Mouse (Mus musculus): ENCODE results near the gene Pkp3. TPM values are rescaled to one million over a fixed set of nuclear protein-coding genes. Genes with fewer than 3 reads are reported as not detected.

The Pkp3 gene
- total RNA-seq (2015) (6.7 and 9.7 TPM in 2 replicates), total RNA-seq (2017) (3.8 and 6.1 TPM in 2 replicates)

DNA sequence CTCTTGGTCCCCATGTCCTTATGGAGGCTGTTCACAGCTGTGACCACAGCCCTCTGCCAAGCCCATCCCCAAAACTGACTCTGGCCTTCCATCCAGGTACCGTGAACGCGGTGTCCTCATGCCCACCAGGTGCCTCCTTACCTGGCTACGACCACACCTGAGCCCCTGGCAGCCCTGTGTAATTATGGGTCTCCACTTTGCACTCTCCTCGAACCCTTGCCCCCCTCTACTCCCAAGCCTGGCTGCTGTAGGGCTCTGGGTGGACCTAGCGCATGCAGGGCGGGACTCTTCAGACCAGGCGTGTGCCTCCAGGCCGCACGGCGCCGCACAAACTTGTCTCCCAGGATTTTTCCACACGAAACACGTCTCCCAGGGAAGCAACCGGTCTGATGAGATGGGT, at the start of gene Pkp3:
TSS of gene Pkp3 (plus strand) at position 378 of the 400 bp plus-strand sequence.
- no peak for ATAC-seq (ENCODE audit: poor library complexity, severe bottlenecking)

DNA sequence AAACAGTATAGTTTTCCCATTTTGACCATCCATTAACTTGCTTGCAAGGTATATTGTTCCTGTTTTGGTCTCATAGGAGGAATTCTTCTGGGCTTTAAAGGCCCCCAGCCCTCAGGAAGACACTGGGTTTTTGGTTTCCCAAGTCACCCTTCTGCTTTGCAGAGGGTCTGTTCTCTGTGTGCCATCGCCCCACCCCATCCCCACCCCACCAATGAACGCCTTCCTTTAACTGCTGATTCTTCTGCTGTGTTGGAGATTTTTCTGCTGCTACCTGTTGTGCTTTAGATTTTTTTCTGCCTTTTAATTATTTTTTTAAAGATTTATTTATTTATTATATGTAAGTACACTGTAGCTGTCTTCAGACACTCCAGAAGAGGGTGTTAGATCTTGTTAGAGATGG, 49.2 kb upstream of the Pkp3 start, which contains the start of gene Gm17387:
TSS of gene Gm17387 (plus strand) at position 301 of the 400 bp plus-strand sequence.
- ATAC-seq (ENCODE audit: poor library complexity, severe bottlenecking), result no peak

DNA sequence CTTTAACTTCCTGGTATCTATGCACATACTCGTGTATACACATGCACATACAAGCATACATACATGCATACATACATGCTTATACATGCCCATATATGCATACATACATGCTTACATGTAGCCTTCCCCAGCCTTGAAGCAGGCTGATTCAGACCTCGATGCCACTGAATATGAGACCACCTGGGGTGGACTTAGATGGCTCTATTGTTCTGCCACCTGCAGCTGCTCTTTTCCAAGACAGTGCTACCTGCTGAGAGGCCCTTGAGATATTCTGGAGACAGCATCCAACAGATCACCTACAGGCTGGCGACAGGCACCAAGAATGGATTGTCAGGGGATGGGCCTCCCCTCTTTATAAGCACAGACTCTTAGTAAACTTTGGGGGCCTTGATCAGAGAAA, 47.6 kb upstream of the Pkp3 start:
- ATAC-seq (ENCODE audit: poor library complexity, severe bottlenecking), result no peak

DNA sequence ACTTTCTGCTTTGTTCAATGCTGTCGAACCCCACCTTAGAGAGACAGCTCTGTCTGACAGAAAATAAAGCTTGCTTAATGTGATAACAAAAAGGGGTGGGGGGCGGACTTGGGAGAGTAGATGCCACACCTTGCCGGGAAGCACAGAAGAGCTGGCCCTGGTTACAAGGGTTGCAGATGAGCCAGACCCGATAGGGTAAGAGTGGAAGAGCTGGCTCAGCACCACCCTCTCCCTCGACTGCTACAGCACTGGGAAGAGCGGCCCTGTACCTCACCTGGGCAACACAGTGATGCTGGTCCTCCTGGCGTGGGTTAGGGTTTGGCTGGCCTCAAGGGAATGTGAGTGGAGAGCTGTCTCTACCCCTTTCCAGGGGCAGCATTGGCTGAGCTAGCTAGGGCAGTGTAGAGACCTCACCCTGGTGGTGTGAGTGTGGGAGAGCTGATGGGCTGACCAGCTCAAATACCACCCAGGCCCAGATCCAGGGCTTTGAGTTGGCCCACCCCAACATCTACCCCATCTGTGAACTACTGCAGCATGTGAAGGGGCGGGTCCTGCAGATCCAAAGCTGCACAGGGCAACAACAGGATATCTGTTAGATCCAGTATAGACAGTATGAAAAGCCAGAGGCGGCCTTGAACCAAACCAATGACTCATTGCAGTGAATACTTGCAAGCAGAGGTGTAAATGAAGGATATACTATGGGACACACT, 45.4 kb upstream of the Pkp3 start:
- ATAC-seq (ENCODE audit: poor library complexity, severe bottlenecking), result no peak

DNA sequence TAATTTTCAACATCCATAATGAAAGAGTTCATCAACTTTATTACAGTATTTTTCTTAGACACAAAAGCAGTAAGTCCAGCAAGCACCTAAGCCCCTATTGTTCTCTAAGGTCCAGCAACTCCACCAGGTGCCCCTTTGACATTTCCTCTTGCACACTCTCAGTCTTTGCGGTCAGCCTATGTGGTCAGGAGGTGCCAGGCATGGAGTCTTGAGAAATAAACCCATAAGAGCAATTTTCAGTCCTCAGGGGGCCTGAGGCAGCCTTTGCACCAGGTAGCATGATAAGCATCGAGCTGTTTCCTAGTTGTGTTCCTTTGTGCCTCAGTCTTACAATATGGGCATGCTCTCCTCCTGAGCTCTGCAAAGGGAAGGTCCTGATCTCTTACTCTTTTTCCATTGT, 41.4 kb upstream of the Pkp3 start:
- peak; percentile 76 for ATAC-seq (ENCODE audit: poor library complexity, severe bottlenecking)

DNA sequence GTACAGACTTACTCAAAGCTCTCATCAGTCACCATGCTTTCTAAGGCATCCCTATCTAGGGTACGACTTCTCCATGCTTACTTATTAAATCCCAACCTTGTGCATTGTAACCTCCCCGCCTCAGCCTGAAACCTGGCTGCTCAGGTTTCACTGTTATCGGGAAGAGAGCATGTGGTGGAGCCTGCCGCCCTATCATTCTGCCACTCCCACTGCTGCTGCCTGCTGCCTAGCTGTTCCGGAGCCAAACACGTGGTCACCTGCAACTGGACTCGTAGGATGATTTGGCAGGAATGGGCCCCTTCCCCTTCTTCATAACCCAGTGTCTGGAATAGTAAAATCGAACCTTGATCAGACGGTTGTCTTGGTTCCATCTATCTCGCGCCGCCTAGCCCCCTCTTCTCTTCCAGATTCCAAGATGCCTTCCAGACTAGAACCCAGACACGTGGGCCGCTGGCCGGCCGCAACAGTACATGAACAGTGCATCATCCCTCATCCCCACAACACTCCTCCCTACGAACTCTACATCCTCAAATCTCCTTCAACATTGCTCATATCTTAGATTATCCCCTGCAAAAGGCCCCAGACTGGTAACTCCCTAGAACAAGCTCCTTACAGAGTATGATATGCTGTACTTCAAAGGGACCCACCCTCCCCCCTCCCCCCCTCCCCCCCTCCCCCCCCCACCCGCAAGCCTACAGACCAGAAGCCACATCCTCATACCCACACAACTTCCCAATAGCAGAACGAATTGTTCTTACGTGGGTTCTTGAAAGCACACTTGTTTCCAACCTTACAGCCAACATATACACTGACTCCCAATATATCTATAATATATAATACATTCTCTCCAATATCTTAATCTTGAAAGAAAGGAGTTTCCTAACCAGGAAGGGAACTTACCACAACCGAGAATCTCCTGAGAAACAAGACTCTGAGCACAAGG, 39.7 kb upstream of the Pkp3 start:
- ATAC-seq (ENCODE audit: poor library complexity, severe bottlenecking), result peak; percentile 49

DNA sequence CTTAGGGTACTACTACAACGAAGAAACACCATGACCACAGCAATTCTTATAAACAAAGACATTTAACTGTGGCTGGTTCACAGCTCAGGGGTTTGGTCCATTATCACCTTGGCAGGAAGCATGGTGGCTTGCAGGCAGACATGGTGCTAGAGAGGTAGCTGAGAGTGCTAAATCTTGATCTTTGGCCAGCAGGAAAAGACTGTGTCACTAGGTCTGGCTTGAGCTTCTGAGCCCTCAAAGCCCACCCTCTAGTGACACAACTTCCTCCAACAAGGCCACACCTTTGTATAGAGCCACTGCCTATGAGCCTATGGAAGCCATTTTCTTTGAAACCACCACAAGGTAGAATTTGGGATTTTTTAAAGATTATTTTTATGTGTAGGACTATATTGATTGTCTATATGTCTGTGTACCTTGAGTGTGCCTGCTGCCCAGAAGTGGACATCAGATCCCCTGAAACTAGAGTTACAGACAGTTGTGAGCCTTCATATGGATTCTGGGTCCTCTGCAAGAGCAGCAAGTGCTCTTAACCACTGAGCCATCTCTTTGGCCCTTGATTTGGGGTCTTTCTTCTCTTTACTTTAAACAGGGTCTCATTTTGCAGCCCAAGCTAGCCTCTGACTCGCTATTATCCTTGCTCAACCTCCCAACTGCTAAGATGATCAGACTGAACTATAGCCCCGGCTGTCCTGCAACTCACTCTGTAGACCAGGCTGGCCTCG, 38.5 kb upstream of the Pkp3 start:
- no peak for ATAC-seq (ENCODE audit: poor library complexity, severe bottlenecking)

DNA sequence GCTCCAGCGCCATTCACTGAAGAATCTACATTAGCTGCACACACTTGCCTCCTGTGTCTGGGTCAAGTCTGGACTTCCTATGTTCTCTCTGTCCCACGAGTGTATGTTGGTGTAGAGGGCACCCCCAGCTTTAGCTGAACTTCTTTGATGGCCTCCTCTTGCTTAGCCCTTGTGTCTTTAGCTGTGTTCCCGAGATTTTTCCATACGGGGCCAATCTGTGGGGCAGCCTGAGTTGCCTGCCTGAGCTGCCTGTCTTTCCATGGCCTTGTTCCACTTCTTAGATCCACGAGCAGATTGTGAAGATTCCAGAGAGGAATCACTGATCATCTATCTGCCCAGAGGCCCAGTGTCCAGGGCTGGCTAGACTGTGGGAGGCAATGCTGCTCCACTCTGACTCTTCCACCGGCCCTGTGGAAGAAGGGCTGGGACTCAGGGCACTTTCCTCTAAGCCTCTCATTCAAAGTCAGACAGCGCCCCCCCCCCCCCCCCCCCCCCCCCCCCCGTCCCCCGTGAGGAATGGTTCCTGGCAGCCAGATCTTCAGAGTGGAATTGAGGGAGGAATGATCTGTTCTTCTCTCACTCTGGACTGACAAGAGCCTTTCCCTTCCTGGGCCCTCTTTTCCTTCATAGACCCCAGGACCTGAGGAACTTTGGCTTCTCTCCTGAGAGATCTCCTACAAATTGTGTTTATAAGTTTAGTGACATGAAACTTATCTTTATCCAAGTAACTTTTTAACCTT, 37.0 kb upstream of the Pkp3 start:
- ATAC-seq (ENCODE audit: poor library complexity, severe bottlenecking), result no peak

DNA sequence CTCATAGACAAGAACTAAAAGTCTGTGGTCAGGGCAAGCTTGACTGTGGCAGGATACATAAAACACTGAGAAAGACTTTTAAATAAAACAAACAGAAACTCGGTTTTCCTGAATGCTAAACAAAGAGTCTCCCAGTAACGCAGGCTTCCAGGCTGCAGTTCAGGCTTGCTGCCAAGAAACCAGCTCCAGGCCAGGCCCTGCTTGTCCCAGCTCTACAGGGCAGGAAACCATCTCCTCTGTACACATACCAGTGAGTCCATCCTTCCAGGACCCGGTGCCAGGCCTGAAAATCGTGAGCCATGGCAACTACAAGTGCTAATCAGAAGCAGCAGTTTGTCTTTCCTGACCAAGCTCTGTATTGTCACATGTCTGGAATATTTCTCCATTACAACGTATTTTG, 36.4 kb upstream of the Pkp3 start:
- ATAC-seq (ENCODE audit: poor library complexity, severe bottlenecking), result no peak

DNA sequence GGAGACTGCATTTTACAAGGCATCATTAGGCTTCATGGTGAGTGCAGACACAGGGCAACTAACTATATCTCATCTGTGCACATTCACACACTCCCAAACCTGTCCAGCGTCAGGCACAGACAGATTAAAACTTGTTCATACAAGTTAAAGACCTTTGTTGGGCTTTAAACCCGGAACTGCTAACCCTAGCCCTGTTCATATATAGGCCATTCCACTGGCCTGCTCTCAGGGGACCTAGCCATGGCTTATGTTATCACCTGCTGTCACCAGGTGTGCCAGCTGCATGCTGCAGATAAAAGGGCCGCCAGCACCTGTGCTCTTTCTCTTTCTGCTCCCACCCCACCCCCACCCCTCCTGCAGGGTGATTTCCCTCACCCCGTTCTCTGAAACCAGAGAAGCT, 35.5 kb upstream of the Pkp3 start:
- ATAC-seq (ENCODE audit: poor library complexity, severe bottlenecking), result no peak

DNA sequence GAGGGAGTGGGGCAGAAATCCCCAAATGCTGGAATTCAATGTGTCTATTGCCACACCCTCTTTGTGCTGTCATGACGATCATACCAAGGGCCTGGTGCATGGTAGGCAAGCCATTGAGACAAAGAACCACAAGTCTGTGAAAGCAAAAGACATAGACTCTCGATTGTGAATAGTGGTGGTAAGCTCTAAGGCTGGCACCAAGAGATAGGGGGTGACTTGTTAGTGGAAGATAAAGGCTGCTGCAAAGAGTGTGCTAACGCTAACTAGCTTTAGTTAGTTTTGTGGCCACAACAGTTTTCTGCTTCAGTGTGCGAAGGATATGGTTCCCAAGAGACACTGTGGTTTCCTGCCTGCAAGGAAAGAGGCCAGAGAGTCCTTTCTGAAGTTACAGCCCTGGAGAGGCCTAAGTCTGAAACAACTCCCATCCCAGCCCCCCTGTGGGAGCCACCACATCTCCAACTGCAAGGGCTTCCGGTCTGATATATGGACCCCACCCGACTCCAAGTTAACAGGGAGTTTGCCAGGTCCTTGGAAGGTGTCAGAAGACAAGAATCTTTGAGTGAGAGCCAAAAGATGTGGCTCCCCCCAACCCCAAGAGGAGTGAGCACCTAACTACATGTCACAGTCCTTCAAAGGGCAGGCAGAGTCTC, 31.0 kb upstream of the Pkp3 start:
- no peak for ATAC-seq (ENCODE audit: poor library complexity, severe bottlenecking)

DNA sequence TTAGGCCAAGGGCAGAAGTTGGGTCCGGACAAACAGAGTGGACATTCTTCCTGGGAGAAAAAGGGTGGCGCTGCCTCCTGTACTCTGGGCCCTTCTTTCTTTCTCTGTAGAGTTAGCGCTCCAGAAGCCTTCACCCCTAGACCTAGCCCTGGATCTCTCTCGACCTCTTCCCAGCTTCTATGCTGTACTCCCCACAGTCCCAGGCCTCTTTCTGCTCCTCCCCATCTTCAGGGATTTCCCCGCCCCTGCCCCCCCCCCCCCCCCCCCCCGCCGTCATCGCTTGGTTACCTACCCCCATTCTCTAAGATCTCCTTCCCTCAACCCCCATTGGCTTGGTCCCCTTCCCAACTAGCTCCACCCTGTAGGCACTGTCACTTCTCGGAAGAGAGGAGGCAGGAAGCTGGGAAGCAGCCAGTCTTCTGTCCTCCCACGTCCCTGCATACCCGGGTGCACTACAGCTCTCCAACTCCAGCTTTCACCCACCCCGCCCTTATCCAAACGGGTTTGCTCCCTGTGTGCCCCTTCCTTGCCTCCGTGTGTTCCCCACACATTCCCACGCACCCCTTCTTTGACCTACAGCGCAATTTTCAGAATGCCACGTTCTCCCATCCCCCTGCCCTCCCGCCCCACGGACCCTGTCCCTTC, 30.3 kb upstream of the Pkp3 start:
- peak; percentile 45 for ATAC-seq (ENCODE audit: poor library complexity, severe bottlenecking)

DNA sequence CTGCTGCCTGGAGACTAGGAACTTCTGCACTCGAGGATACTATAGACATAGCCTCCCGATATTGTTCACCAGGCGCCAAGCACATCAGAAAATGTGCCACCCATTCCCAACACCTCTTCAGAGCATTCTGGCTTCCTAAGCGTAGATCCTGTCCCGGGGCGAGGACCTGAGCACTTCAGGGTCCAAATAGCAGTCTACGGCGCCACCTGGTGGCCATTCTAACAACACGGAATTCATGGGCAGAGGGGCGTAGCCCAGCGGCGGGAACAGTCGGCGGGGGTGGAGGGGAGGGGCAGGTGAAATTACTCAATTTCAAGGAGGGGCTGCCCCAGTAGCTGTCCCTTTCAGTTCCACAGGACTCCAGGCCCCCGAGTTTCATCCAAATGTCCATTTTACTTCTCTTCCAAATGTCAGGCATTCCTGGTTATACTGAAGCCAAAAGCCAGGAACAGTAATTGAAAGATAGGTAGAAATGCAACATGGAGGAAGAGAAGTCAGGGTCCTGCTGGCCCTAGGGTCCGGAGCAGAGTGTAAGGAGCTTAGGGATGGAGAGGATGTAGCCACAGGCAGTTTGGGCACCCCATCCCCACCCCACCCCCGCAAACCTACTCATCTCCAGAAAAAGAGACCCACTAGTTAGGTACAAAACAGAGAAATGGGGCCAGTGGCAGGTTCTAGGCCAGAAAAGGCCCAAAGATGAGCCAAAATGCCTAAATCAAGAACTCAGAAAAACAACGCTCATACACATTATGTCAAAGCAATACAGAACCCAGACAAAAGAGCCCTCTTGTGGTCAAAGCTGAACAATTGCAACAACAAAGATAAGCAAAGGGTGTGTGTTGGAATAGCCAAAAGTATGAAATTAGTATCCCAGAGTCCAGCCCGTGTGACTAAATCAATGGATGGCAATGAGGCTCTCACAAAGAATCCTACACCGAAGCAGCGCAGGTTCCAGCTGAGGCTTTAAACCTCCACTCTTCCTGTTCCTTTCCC, 29.5 kb upstream of the Pkp3 start:
- ATAC-seq (ENCODE audit: poor library complexity, severe bottlenecking), result peak; percentile 95

DNA sequence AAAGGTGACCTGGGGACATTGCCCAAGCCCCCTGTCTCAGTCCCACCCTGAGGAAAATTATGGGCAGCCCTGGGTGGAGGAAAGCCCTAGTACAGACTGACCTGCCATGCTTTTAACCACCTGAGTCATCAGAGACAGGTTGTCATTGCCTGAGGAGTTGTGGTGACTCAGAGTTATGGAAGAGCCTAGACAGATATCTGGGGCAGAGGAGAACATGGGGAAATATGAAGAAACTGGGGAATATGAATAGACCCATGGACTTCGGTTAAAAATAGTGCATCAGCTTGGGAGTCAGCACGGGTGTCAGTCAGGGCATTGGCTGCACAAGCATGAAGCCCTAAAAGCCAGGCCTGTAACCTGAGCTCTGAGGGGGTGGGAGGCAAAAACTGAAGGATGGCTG, 28.7 kb upstream of the Pkp3 start:
- ATAC-seq (ENCODE audit: poor library complexity, severe bottlenecking), result no peak

DNA sequence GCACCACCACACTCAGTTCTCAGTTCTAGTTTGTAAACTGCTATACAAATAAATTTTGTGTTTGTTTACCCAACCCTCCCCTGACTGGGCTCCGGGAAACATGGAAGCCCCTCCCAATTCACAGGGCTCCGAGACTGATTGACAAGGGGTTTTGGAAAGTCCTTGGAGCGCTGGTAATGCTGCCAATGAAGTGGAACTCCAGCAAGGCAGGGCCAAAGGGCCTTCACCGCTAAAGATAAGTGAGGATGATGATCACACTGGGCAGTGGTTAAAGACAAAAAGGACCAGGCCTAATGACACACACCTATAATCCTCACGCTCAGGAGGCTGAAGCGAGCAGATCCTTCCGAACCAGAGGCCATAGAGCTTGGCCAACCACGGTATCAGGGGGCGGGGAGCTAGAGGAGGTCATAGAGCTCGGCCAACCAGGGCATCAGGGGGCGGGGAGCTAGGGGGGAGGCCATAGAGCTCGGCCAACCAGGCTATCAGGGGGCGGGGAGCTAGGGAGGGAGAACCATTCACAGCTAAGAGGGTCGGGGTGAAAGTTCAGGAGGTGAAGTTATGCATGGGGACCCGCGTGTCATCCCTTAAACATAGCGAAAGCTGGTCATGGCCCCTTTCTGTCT, 26.8 kb upstream of the Pkp3 start:
- no peak for ATAC-seq (ENCODE audit: poor library complexity, severe bottlenecking)

DNA sequence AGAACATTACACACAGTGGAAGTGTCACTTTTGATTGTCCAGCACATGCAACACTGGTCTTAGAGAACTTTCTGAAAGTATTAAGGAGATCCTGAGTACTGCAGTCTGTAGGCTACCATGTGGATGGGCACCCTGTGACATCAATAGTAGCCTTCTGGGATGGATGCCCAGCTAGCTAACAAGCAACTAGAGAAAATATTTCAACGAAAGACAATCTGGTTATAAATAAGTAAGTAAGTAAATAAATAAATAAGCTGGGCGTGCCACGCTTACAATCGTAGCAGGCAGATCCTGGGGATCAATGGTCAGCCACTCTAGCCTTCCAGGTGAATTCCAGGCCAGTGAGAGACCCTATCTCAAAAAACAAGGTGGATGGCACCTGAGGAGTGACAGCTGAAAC, 26.0 kb upstream of the Pkp3 start:
- ATAC-seq (ENCODE audit: poor library complexity, severe bottlenecking), result no peak

DNA sequence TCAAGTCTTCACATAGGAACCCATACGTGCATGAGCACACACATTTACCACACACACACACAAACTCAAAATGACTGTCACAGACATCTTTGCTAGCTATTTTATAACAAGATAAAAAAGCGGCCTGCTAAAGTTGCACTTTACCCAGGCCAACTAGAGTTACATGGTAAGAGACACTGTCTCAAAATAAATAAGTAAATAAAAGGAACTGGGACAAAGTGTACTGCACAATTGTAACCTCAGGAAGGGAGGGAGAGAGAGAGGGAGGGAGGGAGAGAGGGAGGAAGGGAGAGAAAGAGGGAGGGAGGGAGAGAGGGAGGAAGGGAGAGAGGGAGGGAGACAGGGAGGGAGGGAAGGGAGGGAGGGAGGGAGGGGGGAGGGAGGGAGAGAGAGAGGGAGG, 25.6 kb upstream of the Pkp3 start:
- no peak for ATAC-seq (ENCODE audit: poor library complexity, severe bottlenecking)

DNA sequence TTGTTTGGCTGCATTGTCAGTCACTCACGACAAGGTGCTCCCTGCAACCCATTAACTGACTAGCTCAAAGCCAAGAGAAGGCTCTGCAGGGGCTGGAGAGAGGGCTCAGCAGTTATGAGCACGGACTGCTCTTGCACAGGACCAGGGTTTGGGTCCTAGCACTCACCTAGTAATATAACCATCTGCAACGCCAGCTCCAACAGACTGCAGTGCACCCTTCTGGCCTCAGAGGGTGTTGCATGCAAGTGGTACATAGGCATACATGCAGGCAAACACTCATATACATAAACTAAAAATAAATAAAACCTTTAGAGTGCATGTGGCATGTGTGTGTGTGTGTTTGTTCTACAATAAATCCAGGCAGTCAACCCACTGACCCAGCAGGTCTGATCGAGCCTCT, 22.2 kb upstream of the Pkp3 start:
- ATAC-seq (ENCODE audit: poor library complexity, severe bottlenecking), result no peak

Data from megakaryocyte, adult 5-6 weeks (primary cell).